Mouse (Mus musculus) embryonic facial prominence, embryonic 12.5 days (tissue): ENCODE data around the gene Prph. TPM values are rescaled to one million over a fixed set of nuclear protein-coding genes. Genes with fewer than 3 reads are reported as not detected.

Experiments used
- ATAC-seq: fragments of 200-750 bp; cut with Nextera tagmentation; 2 replicates; pipeline ENCODE4 v1.8.0; 2017; ENCODE audit not compliant: insufficient number of reproducible peaks, insufficient read depth, low FRiP score, low TSS enrichment
- H3K27ac ChIP-seq: fragments of 300-500 bp; sonication (generic); 2 replicates; pipeline ENCODE4 v1.5.1; 2016; ENCODE audit warnings: mild to moderate bottlenecking
- H3K27me3 ChIP-seq: fragments of 300-500 bp; sonication (generic); 2 replicates; pipeline ENCODE4 v1.6.1; 2016; ENCODE audit warnings: mild to moderate bottlenecking, moderate library complexity
- H3K36me3 ChIP-seq: fragments of 300-500 bp; sonication (generic); 2 replicates; pipeline ENCODE4 v1.6.1; 2016; ENCODE audit warnings: mild to moderate bottlenecking
- H3K4me1 ChIP-seq: fragments of 300-500 bp; sonication (generic); 2 replicates; pipeline ENCODE4 v1.6.1; 2016
- H3K4me2 ChIP-seq: fragments of 300-500 bp; sonication (generic); replicated peaks from 2 replicates; pipeline ENCODE4 v1.6.1; 2016; ENCODE audit warnings: mild to moderate bottlenecking, moderate library complexity
- H3K4me3 ChIP-seq: fragments of 300-500 bp; sonication (generic); 2 replicates; pipeline ENCODE4 v1.5.1; 2016; ENCODE audit warnings: mild to moderate bottlenecking
- H3K9ac ChIP-seq: fragments of 300-500 bp; sonication (generic); 2 replicates; pipeline ENCODE4 v1.6.1; 2016; ENCODE audit warnings: mild to moderate bottlenecking, moderate library complexity
- H3K9me3 ChIP-seq: fragments of 300-500 bp; sonication (generic); 2 replicates; pipeline ENCODE4 v1.6.1; 2016; ENCODE audit warnings: mild to moderate bottlenecking, moderate library complexity
- WGBS: fragments of 180-500 bp; shearing (Covaris S2); methylation state at CpG from one replicate; pipeline ENCODE4 v1.1.7; 2016; 5-methylcytosine and 5-hydroxymethylcytosine counted together
- polyA plus RNA-seq: library from polyadenylated mRNA; unstranded; fragments of >200 nt; fragmentation: Nextera tagmentation; extraction: Ambion mirVana; gene quantifications from 2 replicates; pipeline ENCODE4 v1.2.1, GENCODE M21; 2016

Prph gene
- 35.6 and 50.9 TPM in 2 replicates for polyA plus RNA-seq

- Histone ChIP-seq H3K36me3 (no peaks in the 10 kb centered on the region), H3K27ac (no peak within 1 kb of the TSS), H3K9me3 (no peaks in the 10 kb centered on the region), H3K4me1 (peaks cover 21% of the 10 kb centered on the region), H3K9ac (peak within 1 kb of the TSS; percentile 45), H3K4me3 (peak within 1 kb of the TSS; percentile 38), H3K4me2 (peak within 1 kb of the TSS; percentile 65), H3K27me3 (peaks cover 80% of the 10 kb centered on the region)
- ATAC-seq: no peak
- WGBS: 3% methylated on average over 30 of the region's 30 CpGs
Observed at GRCm38 (mm10) chr15:99055040-99055439, at the start of gene Prph. TSS of gene Prph (plus strand) at chr15:99055174.

- 70% methylated on average over 6 of the region's 6 CpGs for WGBS
- no peak for ATAC-seq
Observed at GRCm38 (mm10) chr15:99008801-99009241, 46.2 kb upstream of the Prph start.

GRCm38 (mm10) chr15:99010896-99011295 lies 44.1 kb upstream of the Prph start:
- no peak overlapping the region for H3K4me2 ChIP-seq
- no peak overlapping the region for H3K9ac ChIP-seq
- no peaks in the 10 kb centered on the region for H3K9me3 ChIP-seq
- H3K27me3 ChIP-seq: no peaks in the 10 kb centered on the region
- no peak overlapping the region for H3K27ac ChIP-seq
- H3K36me3 ChIP-seq: no peaks in the 10 kb centered on the region
- no peak for ATAC-seq
- H3K4me3 ChIP-seq: no peak overlapping the region
- H3K4me1 ChIP-seq: peaks cover 3% of the 10 kb centered on the region
- 88% methylated on average over 2 of the region's 2 CpGs for WGBS

More at GRCm38 (mm10) chr15:99008801-99009241, 46.2 kb upstream of the Prph start:
- Histone ChIP-seq H3K27me3 (no peaks in the 10 kb centered on the region), H3K4me1 (peaks cover 3% of the 10 kb centered on the region), H3K27ac (no peak overlapping the region), H3K9ac (no peak overlapping the region), H3K36me3 (no peaks in the 10 kb centered on the region), H3K4me2 (no peak overlapping the region), H3K4me3 (no peak overlapping the region), H3K9me3 (no peaks in the 10 kb centered on the region)

GRCm38 (mm10) chr15:99011946-99012345 lies 43.0 kb upstream of the Prph start:
- ATAC-seq: no peak
- no peak overlapping the region for H3K4me3 ChIP-seq
- H3K27me3 ChIP-seq: no peaks in the 10 kb centered on the region
- no peak overlapping the region for H3K9ac ChIP-seq
- no peaks in the 10 kb centered on the region for H3K36me3 ChIP-seq
- H3K9me3 ChIP-seq: no peaks in the 10 kb centered on the region
- 80% methylated on average over 3 of the region's 3 CpGs for WGBS
- no peak overlapping the region for H3K27ac ChIP-seq
- H3K4me2 ChIP-seq: no peak overlapping the region
- H3K4me1 ChIP-seq: peaks cover 3% of the 10 kb centered on the region

GRCm38 (mm10) chr15:99014496-99015030 lies 40.4 kb upstream of the Prph start:
- ATAC-seq: no peak
- Histone ChIP-seq H3K4me3 (no peak overlapping the region), H3K36me3 (no peaks in the 10 kb centered on the region), H3K9ac (no peak overlapping the region), H3K9me3 (no peaks in the 10 kb centered on the region), H3K27ac (no peak overlapping the region), H3K4me1 (peaks cover 17% of the 10 kb centered on the region), H3K4me2 (no peak overlapping the region), H3K27me3 (no peaks in the 10 kb centered on the region)
- WGBS: 75% methylated on average over 9 of the region's 9 CpGs

GRCm38 (mm10) chr15:99017355-99017761 lies 37.6 kb upstream of the Prph start:
- Histone ChIP-seq H3K9me3 (no peaks in the 10 kb centered on the region), H3K27ac (peak overlapping the region; percentile 72), H3K27me3 (no peaks in the 10 kb centered on the region), H3K9ac (no peak overlapping the region), H3K4me2 (no peak overlapping the region), H3K4me3 (no peak overlapping the region), H3K36me3 (no peaks in the 10 kb centered on the region), H3K4me1 (peaks cover 16% of the 10 kb centered on the region)
- 69% methylated on average over 8 of the region's 8 CpGs for WGBS
- no peak for ATAC-seq

- Histone ChIP-seq H3K9me3 (no peaks in the 10 kb centered on the region), H3K27me3 (no peaks in the 10 kb centered on the region), H3K4me3 (no peak overlapping the region), H3K4me1 (peaks cover 14% of the 10 kb centered on the region), H3K36me3 (no peaks in the 10 kb centered on the region), H3K9ac (no peak overlapping the region), H3K4me2 (no peak overlapping the region), H3K27ac (peak overlapping the region; percentile 72)
- no peak for ATAC-seq
- 52% methylated on average over 9 of the region's 9 CpGs for WGBS
Observed at GRCm38 (mm10) chr15:99017986-99018385, 37.0 kb upstream of the Prph start.

- 72% methylated on average over 4 of the region's 4 CpGs for WGBS
- Histone ChIP-seq H3K4me1 (peaks cover 14% of the 10 kb centered on the region), H3K9ac (no peak overlapping the region), H3K4me3 (no peak overlapping the region), H3K27ac (peak overlapping the region; percentile 72; the same call in 1 of the 2 replicates), H3K9me3 (no peaks in the 10 kb centered on the region), H3K36me3 (no peaks in the 10 kb centered on the region), H3K27me3 (no peaks in the 10 kb centered on the region), H3K4me2 (no peak overlapping the region)
- no peak for ATAC-seq
Observed at GRCm38 (mm10) chr15:99018630-99019029, 36.3 kb upstream of the Prph start.

- Histone ChIP-seq H3K4me2 (no peak overlapping the region), H3K27me3 (no peaks in the 10 kb centered on the region), H3K4me3 (no peak overlapping the region), H3K9ac (no peak overlapping the region), H3K36me3 (no peaks in the 10 kb centered on the region), H3K9me3 (no peaks in the 10 kb centered on the region), H3K4me1 (peaks cover 14% of the 10 kb centered on the region), H3K27ac (no peak overlapping the region)
- no peak for ATAC-seq
- 56% methylated on average over 8 of the region's 8 CpGs for WGBS
Observed at GRCm38 (mm10) chr15:99019436-99019835, 35.5 kb upstream of the Prph start.

GRCm38 (mm10) chr15:99020171-99020570 lies 34.8 kb upstream of the Prph start:
- ATAC-seq: no peak
- Histone ChIP-seq H3K4me3 (no peak overlapping the region), H3K27me3 (no peaks in the 10 kb centered on the region), H3K4me2 (no peak overlapping the region), H3K9ac (no peak overlapping the region), H3K27ac (no peak overlapping the region), H3K36me3 (no peaks in the 10 kb centered on the region), H3K4me1 (peaks cover 14% of the 10 kb centered on the region), H3K9me3 (no peaks in the 10 kb centered on the region)
- 93% methylated on average over 4 of the region's 4 CpGs for WGBS

- Histone ChIP-seq H3K4me1 (peaks cover 14% of the 10 kb centered on the region), H3K27ac (no peak overlapping the region), H3K9me3 (no peaks in the 10 kb centered on the region), H3K4me3 (no peak overlapping the region), H3K36me3 (no peaks in the 10 kb centered on the region), H3K27me3 (no peaks in the 10 kb centered on the region), H3K4me2 (no peak overlapping the region), H3K9ac (no peak overlapping the region)
- no peak for ATAC-seq
- WGBS: 95% methylated on average over 7 of the region's 7 CpGs
Observed at GRCm38 (mm10) chr15:99021255-99021654, 33.7 kb upstream of the Prph start.

GRCm38 (mm10) chr15:99024668-99025314 lies 30.2 kb upstream of the Prph start:
- Histone ChIP-seq H3K27ac (no peak overlapping the region), H3K4me3 (no peak overlapping the region), H3K4me1 (peaks cover 3% of the 10 kb centered on the region; the same call in 1 of the 2 replicates), H3K9ac (no peak overlapping the region), H3K4me2 (no peak overlapping the region), H3K36me3 (no peaks in the 10 kb centered on the region), H3K27me3 (no peaks in the 10 kb centered on the region), H3K9me3 (no peaks in the 10 kb centered on the region)
- WGBS: 21% methylated on average over 7 of the region's 8 CpGs
- no peak for ATAC-seq
